Mouse (Mus musculus) midbrain, postnatal 0 days (tissue): ENCODE measurements around the gene Nup153. TPM values are rescaled to one million over a fixed set of nuclear protein-coding genes. Genes with fewer than 3 reads are reported as not detected.

ENCODE experiments used
- ATAC-seq: fragments of 200-750 bp; cut with Nextera tagmentation; 2 replicates; pipeline ENCODE4 v1.8.0; 2017; ENCODE audit warnings: moderate number of reproducible peaks, mild to moderate bottlenecking, moderate TSS enrichment, moderate library complexity; ENCODE audit not compliant: low FRiP score
- DNase-seq: peaks from one replicate; pipeline ENCODE4 v3.0.0-alpha.2; 2015; ENCODE audit warnings: low spot score
- H3K27ac ChIP-seq: fragments of 300-500 bp; sonication (generic); 2 replicates; pipeline ENCODE4 v1.5.1; 2014; ENCODE audit warnings: low read depth, mild to moderate bottlenecking, low read length, mixed read lengths
- H3K27me3 ChIP-seq: fragments of 300-500 bp; sonication (generic); 2 replicates; pipeline ENCODE4 v1.6.1; 2014; ENCODE audit warnings: low read length, control low read depth, mixed read lengths; ENCODE audit not compliant: insufficient read depth
- H3K36me3 ChIP-seq: fragments of 300-500 bp; sonication (generic); 2 replicates; pipeline ENCODE4 v1.6.1; 2014; ENCODE audit warnings: low read length, control low read depth, mixed read lengths; ENCODE audit not compliant: insufficient read depth
- H3K4me1 ChIP-seq: fragments of 300-500 bp; sonication (generic); 2 replicates; pipeline ENCODE4 v1.6.1; 2014; ENCODE audit warnings: mild to moderate bottlenecking, control low read depth, antibody characterized with exemption, low read length, mixed read lengths; ENCODE audit not compliant: insufficient read depth
- H3K4me2 ChIP-seq: fragments of 300-500 bp; sonication (generic); 2 replicates; pipeline ENCODE4 v1.6.1; 2014; ENCODE audit warnings: low read depth, mild to moderate bottlenecking, low read length, mixed read lengths; ENCODE audit not compliant: poor library complexity, severe bottlenecking
- H3K4me3 ChIP-seq: fragments of 300-500 bp; sonication (generic); 2 replicates; pipeline ENCODE4 v1.5.1; 2014; ENCODE audit warnings: low read depth, mild to moderate bottlenecking, low read length, moderate library complexity
- H3K9ac ChIP-seq: fragments of 300-500 bp; sonication (generic); replicated peaks from 2 replicates; pipeline ENCODE4 v1.6.1; 2014; ENCODE audit warnings: mild to moderate bottlenecking, low read length, moderate library complexity, mixed read lengths; ENCODE audit not compliant: poor library complexity, severe bottlenecking
- H3K9me3 ChIP-seq: fragments of 300-500 bp; sonication (generic); 2 replicates; pipeline ENCODE4 v1.6.1; 2016; ENCODE audit warnings: low read length, control low read depth
- CTCF ChIP-seq: IDR thresholded peaks from 2 replicates; pipeline ENCODE4 v1.5.1; 2016; ENCODE audit warnings: antibody characterized with exemption, mild to moderate bottlenecking
- WGBS: fragments of 180-500 bp; shearing (Covaris S2); extraction: QIAGEN DNeasy Blood & Tissue Kit; methylation state at CpG from one replicate; pipeline ENCODE4 v1.1.7; 2014; 5-methylcytosine and 5-hydroxymethylcytosine counted together
- polyA plus RNA-seq: library from polyadenylated mRNA; unstranded; fragments of >200 nt; fragmentation: Nextera tagmentation; extraction: Ambion mirVana; gene quantifications from 2 replicates; pipeline ENCODE4 v1.2.1, GENCODE M21; 2015
- total RNA-seq: library from RNA; depleted of rRNA; stranded (reverse); fragments of >200 nt; gene quantifications from 2 replicates; pipeline ENCODE4 v1.2.3, GENCODE M21; 2014

Nup153 gene
- total and polyA plus RNA-seq, 2 experiments from 2014 or later = 11.8 to 61.7 TPM

GRCm38 (mm10) chr13:46718893-46719400 is 8.8 kb downstream of the Nup153 start:
- no peak for ATAC-seq
- TF ChIP-seq CTCF = no peak
- Histone ChIP-seq H3K9me3 (no peaks in the 10 kb centered on the region), H3K4me1 (no peaks in the 10 kb centered on the region), H3K36me3 (0 out of 2 replicates have a peak, but pooled peaks cover 4% of the 10 kb centered on the region), H3K9ac (no peak overlapping the region), H3K4me3 (no peak overlapping the region), H3K27me3 (no peaks in the 10 kb centered on the region), H3K4me2 (no peak overlapping the region), H3K27ac (no peak overlapping the region)
- WGBS = 60% methylated on average over 5 of the region's 5 CpGs
- DNase-seq = no peak

DNA sequence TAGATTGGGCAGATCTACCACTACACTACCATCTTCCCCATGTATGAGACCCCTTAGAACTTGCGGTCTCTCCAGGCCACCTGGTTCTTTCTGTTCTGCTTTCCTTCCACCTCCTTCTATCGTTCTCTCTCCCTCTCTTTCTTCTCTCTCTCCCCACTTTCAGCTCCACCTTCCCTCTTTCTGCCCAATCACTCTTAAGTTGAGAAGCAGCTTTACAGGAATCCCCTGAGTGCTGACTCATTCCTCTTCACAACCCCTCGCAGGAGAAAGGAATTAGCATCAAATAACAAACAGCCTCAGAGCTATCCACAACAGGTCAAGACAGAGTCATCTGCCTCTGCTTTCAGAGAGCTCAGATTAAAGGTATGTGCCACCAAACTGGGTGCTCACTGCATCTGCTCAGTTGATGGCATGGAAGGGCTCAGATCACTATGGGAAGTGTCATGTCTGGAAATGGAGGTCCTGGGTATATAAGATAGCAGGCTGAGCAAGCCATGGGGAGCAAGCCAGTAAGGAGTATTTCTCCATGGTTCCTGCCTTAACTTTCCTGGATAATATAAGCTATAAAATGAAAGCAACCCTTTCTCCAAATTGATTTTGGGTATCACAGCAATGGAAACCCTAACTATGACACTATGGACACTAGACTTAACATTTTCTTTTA is 11.6 kb downstream of the Nup153 start:
- H3K9ac ChIP-seq = no peak overlapping the region
- peaks cover 4% of the 10 kb centered on the region; the same call in 1 of the 2 replicates for H3K36me3 ChIP-seq
- no peak for DNase-seq
- no peaks in the 10 kb centered on the region for H3K4me1 ChIP-seq
- H3K27me3 ChIP-seq = no peaks in the 10 kb centered on the region
- no peak overlapping the region for H3K27ac ChIP-seq
- no peak overlapping the region for H3K4me3 ChIP-seq
- no peak overlapping the region for H3K4me2 ChIP-seq
- WGBS = 79% methylated on average over 3 of the region's 3 CpGs
- no peak for ATAC-seq
- no peaks in the 10 kb centered on the region for H3K9me3 ChIP-seq
- no peak for TF ChIP-seq CTCF

GRCm38 (mm10) chr13:46713486-46713885 is 14.3 kb downstream of the Nup153 start:
- ATAC-seq = no peak
- WGBS = 70% methylated on average over 5 of the region's 5 CpGs
- H3K9me3 ChIP-seq = no peaks in the 10 kb centered on the region

GRCm38 (mm10) chr13:46703138-46703537 is 24.6 kb downstream of the Nup153 start:
- peak; percentile 23 for DNase-seq

More at GRCm38 (mm10) chr13:46713486-46713885, 14.3 kb downstream of the Nup153 start:
- Histone ChIP-seq H3K36me3 (peaks cover 13% of the 10 kb centered on the region; the same call in 1 of the 2 replicates), H3K27me3 (no peaks in the 10 kb centered on the region), H3K4me1 (no peaks in the 10 kb centered on the region), H3K4me2 (no peak overlapping the region), H3K9ac (no peak overlapping the region), H3K27ac (no peak overlapping the region), H3K4me3 (no peak overlapping the region)
- no peak for TF ChIP-seq CTCF
- DNase-seq = no peak

GRCm38 (mm10) chr13:46701486-46701885 is 26.3 kb downstream of the Nup153 start:
- H3K36me3 ChIP-seq = peaks cover 8% of the 10 kb centered on the region; the same call in 1 of the 2 replicates
- no peak for TF ChIP-seq CTCF
- ATAC-seq (no peak), DNase-seq (no peak)
- H3K4me2 ChIP-seq = no peak overlapping the region
- no peaks in the 10 kb centered on the region for H3K27me3 ChIP-seq
- no peak overlapping the region for H3K4me3 ChIP-seq
- WGBS = 79% methylated on average over 2 of the region's 2 CpGs
- H3K4me1 ChIP-seq = no peaks in the 10 kb centered on the region
- H3K27ac ChIP-seq = no peak overlapping the region
- no peaks in the 10 kb centered on the region for H3K9me3 ChIP-seq
- H3K9ac ChIP-seq = no peak overlapping the region

More at GRCm38 (mm10) chr13:46703138-46703537, 24.6 kb downstream of the Nup153 start:
- Histone ChIP-seq H3K27me3 (no peaks in the 10 kb centered on the region), H3K27ac (no peak overlapping the region), H3K4me1 (no peaks in the 10 kb centered on the region), H3K4me3 (no peak overlapping the region), H3K9me3 (no peaks in the 10 kb centered on the region), H3K9ac (no peak overlapping the region), H3K4me2 (no peak overlapping the region), H3K36me3 (peaks cover 5% of the 10 kb centered on the region; the same call in 1 of the 2 replicates)
- ATAC-seq = no peak
- WGBS = 78% methylated on average over 5 of the region's 5 CpGs
- peak; percentile 48 for TF ChIP-seq CTCF

GRCm38 (mm10) chr13:46699372-46699771 is 28.4 kb downstream of the Nup153 start:
- Histone ChIP-seq H3K4me2 (no peak overlapping the region), H3K9ac (no peak overlapping the region), H3K4me3 (no peak overlapping the region), H3K27me3 (no peaks in the 10 kb centered on the region), H3K27ac (no peak overlapping the region), H3K36me3 (peaks cover 15% of the 10 kb centered on the region; the same call in 1 of the 2 replicates), H3K9me3 (no peaks in the 10 kb centered on the region), H3K4me1 (no peaks in the 10 kb centered on the region)
- ATAC-seq (no peak), DNase-seq (no peak)
- 93% methylated on average over 1 of the region's 1 CpGs for WGBS
- no peak for TF ChIP-seq CTCF
